Mouse (Mus musculus) adipocyte (in vitro differentiated cells): ENCODE data around the gene Zbp1.

Experiments used
- DNase-seq: peaks from one replicate; pipeline ENCODE4 v3.0.0-alpha.2; 2016; ENCODE audit warnings: low spot score

Gene Zbp1

DNA sequence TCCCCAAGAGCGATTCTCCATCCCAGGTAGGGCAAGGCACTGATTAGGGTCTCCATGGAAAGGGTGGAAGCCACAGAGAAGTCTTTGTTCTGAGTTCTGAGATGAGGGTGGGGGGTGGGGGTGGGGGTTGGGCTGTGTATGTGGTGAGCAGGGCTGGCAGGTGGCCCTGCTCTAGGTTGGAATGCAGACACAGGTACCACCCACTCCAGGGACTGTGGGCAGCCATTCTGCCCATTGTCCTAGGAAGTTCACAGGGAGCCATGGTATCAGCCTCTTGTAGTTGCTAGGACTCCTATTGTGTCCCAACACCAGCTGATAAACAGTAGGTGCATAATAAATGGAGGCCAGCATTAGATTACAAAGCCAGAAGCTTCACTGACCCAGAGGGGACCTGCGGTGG is 28.5 kb upstream of the Zbp1 start:
- DNase-seq, result no peak

DNA sequence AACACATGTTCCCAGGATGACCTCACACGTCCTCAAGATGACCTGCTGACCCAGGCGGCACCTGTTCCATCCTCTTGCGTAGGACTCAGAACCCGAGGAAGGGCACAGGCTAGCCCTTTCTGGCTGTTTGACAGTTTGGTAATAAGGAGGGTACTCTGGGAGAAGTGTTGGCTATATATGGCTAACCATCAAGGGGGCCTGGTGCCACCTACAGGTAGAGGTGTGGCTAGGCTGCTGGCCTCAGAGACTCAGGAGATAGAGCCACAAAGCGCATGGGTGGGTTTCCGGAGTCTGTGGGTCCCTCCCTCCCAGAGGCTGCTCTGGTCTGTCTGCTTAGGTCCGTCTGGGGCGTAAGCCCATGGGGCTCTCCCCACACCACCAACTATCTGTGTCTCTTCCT is 28.0 kb upstream of the Zbp1 start:
- DNase-seq, result no peak

DNA sequence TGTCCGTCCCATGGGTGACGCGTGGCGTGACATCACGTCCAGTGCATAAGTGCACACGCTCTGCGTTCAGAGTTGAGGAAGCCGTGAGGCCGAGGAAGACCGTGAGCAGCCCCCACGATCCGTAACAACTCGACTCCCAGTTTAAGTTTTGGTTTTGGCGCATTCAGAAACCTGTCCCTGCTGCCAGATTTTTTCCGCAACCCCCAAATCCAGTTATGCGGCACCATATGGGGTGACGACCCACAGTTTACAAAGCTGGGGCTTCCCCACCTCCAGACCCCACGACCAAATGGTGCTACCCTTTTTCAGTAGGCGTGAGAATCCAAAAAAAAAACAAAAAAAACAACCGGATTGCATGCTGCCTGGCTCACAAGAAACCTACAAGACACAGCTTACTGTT is 26.5 kb upstream of the Zbp1 start:
- no peak for DNase-seq

DNA sequence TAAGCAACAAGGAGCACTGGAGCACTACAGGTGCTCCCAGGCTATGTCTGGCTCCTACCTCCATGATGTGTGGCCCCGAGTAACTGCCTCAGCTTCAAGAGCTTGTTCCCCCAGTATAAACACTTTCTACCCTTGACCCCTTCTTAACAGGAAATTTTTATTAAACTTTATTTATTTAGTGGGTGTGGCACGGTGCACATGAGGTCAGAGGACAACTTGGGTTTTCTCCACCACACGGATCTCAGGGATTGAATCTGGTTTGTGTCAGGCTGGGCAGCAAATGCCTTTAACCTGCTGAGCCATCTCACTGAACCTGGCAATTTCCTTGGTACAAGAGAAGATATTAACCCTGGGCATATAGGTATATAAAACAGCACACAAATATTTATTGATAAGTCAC is 25.4 kb upstream of the Zbp1 start:
- DNase-seq, result no peak

DNA sequence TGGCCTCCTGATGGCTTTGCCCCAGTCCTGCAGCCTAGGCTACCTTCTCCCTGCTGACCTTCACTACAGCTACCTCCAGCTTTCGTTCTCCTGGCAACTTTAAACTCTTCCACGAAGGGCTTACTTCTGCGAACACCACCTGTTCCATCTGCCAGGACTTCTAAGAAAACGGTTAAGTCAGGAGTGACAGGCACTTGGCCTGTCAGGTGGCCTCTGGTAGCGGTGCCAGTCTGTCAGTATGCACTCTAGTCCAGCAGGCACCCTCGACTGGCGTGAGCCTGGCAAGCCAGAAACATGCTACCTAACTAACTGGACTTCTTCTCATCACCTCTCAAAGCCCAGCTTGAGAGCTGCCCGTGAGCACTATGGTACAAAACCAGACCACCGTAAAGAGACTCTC is 24.9 kb upstream of the Zbp1 start:
- no peak for DNase-seq

DNA sequence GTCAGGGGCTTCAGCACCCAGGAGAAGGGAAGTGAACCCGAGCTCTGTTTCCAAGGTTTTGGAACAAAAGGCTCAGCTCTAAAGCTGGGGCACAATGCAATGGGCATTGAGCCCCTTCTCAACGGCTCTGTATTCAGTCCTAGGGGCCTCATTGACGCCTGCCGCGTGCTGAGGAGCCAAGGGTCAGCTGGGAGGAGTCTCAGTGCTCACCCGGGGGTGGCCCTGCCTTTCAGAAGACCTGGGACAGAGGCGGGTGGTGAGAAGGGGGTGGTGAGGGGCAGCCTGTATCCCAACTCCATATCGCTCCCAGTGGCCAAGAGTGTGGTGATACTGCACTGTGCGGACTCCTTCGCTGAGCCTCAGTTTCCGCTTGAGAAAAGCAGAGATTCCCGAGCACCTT is 24.2 kb upstream of the Zbp1 start:
- DNase-seq, result no peak

DNA sequence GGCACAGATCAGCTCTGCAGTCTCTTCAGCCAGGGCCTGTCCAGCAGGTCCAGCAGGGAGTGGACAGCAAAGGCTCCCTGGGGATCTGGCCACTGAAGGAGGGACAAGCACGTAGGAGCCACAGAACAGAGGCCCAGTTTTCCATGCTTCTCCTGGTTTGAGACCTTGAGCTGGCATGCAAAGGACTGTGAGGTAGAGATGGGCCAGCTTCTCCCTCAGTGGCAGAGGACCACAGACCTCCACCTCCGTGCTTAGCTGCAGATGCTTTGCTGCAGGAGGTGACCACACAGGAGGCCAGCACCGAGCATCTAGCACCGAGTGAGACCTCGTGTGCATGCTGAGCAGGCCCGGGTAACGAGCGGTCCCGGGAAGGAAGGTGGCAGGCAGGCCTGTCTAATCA is 22.0 kb upstream of the Zbp1 start:
- no peak for DNase-seq

DNA sequence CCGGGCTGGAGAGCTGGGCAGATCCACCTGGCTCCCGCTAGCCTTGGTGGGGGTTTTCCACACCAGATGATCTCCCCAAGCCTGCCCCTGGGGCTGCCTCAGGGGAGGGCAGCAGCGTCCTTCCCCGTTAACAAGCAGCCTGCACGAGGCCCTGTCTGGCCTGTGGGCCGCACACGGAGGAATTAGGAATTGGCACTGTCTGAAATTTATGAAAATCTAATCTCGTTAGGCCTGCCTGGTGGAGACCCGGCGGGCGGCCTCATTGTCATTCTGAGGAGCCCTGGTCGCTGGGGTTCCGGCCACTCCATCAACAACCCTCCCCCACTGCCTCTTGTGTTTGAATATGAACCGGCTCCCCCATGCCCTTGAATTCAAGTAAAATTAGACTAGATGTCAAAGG is 19.8 kb upstream of the Zbp1 start:
- no peak for DNase-seq

DNA sequence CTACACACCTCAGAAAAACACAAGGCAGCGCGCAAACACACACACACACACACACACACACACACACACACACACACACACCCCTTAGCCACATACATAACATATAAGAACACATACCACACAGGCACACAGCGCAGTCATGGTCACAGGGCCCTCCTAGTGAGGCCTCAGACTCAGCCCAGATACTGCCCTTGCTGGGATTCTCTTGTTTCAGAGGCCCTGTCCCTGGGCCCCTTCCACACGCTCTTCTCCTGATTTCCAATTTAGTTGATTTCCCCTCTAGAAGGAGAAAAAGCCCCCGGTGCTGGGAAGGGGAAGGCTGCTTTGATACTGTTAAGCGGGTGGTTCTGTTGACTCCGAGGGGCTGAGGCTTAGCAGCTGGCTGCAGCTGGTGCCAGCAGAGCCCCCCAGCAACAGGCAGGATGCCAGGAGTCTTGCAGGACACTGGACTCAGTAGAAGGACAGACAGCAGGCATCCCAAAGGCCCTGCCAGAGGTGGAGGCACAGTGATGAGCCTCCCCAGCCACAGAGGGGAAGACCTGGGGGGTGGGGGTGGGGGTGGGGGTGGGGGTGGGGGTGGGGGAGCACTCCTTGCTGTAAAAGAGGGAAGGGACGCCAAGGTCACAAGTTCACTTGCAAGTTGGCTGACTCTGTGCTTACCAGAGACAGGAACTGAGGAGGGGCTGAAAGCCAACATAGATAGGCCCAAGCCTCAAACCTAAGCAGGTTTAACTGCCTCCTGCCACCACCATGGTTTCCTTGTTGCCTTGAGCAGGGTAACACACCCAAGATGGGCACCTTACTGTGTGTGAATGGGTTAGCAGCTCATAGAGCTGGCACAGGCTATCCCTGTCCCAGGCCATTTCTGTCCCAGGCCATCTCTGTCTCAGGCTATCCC is 17.0 kb upstream of the Zbp1 start:
- no peak for DNase-seq

DNA sequence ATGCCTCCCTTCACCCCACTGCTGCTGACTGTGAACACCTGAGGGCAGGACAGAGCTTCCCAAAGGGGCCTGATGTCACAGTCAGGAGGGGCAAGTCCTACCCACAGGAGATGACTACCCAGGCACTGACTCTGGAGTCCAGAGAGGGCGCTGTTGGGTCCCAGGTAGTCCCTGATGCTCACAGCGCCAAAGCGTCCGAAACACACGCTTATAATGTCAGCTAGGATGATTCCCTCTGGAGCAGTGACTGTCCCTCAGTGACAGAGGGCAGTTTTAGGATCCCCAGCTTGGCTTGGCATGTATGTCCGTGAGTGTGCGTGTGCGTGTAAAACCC is 14.0 kb upstream of the Zbp1 start:
- DNase-seq, result no peak

DNA sequence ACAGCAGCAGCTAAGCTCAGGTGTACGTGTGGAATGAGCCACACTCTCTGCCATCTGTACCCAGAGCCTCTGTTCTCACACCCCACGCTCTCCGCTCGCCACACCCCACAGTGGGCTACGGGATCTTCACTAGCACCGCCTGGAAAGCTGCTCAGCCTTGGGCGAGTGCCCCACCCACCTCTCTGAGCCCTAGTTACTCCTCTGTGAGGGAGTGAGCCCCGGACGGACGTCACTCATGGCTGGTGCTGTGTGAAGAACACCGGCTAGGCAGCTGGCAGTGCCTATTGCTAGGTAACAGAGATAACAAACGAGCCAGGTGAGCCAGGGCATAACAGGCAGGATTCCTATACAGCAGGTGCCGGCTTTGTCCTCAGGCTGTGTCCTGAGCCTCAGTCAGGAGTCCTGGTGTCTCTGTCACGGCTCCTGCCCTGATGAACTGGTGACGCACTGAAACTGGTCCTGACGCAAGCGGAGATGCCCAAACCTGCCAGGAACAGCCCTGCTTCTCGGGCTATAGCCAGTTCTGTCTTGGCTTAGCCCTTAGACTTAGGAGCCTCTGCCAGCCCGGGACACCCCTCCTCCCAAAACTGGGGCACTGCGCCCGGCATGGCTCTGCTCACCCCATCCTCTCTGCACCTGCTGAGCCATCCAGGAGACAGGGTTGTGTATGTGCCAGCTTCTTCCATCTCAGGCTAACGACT is 13.5 kb upstream of the Zbp1 start:
- no peak for DNase-seq

DNA sequence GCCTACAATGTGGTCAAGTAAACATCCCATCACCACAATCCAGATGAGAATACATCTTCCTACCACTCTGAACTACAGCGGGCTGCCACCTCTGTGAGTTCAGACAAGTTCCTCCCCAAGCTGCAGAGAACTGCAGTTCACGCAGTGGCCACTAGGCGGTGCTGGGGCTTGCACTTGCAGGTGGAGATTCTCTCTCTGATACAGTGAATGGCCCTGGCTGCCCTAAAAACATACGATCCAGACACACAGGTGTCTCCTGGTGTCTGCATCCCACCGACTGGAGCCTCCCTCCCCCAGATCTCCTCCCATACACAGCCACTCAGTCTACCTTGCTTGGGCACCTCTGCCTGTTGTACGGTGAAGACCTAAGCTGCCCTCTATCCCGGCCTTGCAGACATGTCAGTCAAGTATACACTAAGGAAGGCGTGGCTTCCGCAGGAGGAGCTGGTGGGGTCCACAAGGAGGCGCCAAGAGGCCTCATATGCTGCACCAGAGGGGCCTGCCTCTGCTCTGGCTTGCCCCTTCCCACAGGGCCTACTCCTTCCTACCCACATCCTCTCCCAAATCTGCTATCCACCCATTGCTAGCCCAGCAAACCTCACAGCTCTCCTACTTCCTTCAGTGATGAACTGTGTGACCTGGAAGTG is 11.0 kb upstream of the Zbp1 start:
- DNase-seq, result peak; percentile 84

DNA sequence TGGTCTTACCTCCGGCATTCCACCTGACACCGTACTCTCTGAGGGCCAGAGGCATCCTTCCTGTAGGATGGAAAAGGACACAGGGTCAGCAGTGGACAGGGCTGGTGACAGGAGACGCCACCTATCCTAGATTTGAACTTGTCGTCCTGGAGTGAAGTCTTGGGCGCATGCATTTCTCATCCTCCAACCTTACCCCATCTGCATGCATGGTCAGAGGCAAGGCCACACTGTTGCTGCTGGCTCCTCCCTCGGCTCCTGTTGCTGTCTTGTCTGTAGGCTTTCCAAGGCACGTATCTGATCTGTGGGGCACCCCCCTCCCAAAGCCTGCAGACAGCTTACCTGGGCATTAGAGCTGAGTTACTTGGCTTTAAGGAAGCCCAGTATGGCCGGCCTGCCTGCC is 9.8 kb upstream of the Zbp1 start:
- no peak for DNase-seq

DNA sequence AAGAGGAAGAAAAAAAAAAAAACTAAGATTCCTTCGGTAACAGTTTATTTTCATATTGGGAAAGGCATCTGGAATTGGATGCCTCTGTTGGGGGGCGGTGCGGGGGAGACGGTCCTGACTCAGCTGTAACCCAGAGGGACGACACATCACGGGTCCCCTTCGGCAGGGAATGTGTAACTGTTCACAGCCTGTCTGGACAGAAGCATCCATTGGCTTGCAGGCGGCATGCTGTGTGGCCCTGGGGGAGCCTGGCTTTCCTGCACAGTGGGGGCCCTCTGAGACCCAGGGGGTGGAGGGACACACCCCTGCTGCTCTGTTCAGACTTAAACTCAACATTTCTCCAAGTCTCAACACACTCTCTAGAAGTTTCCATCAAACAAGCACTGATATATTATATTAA is 8.1 kb upstream of the Zbp1 start:
- DNase-seq, result no peak

DNA sequence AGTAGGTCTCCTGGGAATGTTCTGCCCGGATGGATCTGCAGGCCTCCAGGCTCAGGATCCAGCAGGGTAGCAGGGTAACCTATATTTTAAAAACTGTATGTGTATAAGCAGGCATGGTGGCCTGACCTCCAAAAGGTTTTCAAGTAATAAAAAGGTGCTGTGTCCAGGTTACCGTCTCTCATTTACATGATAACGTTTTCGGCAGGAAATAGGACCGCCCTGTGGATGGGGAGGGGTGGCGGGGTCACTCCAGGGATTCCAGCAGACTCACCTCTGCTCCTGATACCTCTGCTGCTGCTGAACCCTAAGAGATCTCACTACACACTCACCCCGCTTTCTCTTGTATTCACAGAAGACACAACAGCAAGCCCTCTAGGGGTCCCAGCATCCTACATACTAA is 7.2 kb upstream of the Zbp1 start:
- DNase-seq, result no peak

DNA sequence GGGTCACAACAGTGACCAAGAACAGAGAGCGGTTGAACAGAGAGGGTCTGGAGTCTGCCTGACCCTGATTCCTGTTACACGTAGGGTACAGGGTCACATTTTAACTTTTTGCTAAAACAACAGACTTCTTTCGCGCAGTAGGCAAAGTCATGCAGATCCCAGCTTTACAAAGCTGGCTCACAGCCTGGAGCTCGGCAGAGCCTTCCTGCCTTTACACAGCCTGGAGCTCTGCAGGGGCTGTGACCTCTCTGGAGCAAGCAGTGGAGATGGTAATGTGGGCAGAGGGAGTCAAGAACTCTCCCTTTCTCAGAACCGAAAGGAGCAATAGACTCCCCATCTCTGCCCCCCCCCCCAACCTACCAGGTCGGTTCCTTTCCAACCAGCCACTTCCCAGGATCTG is 6.1 kb upstream of the Zbp1 start:
- no peak for DNase-seq

DNA sequence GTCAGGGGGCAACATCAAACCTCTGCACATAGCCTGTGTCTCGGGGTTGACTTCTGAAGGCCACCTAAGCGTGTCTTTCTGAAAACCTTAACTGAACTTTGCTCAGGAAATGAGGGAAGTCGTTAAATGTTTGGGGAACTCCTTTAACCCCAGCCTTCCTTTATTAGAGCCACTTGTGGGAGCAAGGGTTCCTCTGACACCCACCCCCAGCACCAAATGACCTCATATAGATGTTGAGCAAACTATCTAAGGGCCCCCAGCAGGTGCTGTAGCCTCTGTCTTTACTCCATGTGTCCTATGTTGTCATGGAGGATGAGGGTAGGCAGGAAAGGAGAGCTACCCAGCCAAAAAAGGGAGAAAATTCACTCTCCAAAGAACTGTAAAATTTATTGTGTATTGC is 5.4 kb upstream of the Zbp1 start:
- DNase-seq, result no peak

DNA sequence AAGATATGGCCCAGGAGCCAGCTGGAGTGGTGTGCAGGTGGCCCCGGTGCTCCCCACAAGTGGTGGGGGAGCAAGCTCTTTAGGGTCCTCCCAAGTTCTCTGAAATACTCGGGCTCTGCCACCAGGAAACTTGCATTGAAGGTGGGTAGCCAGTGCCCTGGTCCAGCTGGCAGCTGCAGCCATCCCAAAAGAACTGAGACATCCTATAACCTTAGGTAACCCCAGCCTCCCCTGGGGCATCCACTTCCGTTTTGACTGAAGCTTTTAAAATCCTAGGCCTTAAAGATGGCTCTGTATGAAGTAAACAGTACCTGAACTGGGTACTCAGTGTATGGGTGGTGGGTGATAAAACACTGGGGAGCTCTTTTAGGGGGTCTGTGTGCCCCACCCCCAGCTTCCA is 4.8 kb upstream of the Zbp1 start:
- DNase-seq, result no peak

DNA sequence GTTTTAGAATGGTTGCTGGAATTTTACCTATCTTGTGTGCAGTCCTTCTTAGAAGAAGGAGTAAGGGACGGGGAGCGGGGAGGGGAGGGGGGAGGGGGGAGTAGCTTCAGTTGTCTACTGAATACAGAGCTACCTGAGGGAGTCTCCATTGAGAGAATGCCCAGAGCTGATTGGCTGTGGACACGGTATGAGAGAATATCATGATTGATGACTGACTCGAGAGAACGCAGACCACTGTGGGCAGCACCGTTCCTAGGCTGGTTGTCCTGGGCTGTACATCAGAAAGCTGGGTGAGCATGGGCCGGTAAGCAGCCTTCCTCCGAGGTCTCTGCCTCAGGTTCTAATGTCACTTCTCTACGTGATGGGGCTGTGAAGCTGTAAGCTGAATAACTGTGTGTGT is 2.0 kb upstream of the Zbp1 start:
- DNase-seq, result no peak

DNA sequence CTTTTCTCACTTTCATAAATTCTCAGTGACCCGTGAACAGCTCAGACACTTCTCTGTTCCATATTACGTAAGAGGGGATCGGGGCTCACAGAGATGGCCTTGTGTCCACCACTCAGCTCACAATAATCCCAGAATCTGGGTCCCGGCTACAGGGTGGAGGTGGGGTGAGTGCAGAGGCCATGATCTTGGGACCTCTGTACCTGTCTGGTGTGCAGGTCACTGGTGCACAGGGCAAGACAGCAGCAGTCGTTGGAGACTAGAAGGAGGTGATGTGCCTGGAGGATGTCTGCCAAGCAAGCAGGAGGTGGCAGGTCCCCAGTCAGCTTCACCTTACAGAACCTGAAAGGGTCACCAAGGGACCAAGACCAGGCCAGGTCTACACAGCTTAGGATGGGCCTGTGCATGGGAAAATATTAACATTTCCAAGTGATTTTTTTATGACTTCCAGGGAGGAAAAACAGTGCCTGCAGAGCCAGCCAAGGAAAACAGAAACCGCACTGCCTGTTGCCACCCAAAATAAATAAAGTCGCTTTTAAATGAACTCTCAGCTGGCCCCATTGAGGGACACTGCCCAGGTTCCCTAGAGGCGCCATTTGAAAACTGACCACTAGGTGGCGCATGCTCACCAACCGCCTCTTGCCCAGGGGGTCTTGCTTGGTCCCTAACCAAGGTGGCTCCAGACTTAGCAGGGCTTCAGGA is 682 bp upstream of the Zbp1 start:
- DNase-seq, result peak; percentile 87

DNA sequence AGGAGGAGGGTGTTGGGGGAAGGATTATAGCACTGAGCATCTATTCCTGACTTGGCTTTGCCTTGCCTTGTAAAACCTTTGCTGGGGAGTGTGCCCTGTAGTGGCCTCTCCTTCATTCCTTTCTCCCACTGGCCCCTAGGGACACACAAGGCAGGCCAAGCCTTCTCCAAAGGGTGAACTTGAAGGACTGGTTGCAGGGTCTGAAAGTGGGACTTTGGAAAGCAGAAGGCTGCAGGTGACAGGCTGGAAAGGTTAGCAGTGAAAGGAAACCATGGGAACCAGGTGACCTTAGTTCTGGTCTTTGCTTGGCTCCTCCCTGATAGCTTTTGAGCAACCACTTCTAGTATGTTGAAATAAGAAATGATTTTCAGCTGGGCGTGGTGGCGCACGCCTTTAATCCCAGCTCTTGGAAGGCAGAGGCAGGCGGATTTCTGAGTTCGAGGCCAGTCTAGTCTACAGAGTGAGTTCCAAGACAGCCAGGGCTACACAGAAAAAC is 912 bp downstream of the Zbp1 start:
- DNase-seq, result no peak

DNA sequence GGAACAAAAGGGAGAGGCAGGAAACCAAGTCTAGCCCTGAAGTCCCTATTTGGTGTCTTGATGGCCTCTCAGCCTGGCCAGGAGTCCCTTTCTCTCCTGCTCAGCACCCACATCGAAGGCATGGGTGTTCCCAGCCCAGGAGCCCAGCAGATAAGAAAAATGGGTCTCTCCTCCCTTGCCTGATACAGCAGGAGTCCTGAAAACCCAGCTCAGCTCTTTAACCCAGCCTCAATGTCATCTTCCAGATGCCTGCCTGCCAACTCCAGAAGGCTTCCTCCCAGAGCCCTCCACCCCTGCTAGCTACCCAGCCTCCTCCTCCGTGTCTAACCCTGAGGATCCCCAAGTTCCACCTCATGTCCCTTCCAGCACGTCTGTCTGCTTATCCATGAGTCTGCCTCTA is 1.5 kb downstream of the Zbp1 start:
- no peak for DNase-seq

DNA sequence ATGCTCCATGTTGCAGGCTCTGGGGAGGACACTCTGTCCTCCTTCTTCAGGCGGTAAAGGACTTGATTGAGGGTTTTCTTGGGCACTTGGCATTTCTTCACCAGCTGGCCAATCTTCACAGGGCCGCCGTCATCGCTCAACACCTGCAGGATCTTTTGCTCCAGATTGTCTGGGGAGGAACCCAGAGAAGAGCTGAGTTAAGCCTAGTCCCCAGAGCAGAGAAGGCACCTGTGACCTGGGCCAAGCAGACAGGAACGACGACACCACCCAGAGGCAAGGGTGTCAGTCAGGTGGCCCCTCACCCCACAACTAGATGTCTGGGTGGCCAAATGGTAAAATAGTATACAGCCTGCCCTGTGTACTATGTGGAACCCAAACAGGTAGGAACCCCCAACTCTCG is 1.9 kb downstream of the Zbp1 start:
- no peak for DNase-seq
